Mouse (Mus musculus) inflammation-experienced regulatory T-cells (primary cell): ENCODE data around the gene Rad9a. TPM values are rescaled to one million over a fixed set of nuclear protein-coding genes. Genes with fewer than 3 reads are reported as not detected.

Experiments
- polyA plus RNA-seq, 2 experiments: library from polyadenylated mRNA; unstranded; fragments of 100-300 nt; shearing (Covaris generic); gene quantifications; one replicate each; pipeline ENCODE4 v1.2.1; 2017

Gene Rad9a
- 100 to 1,000 TPM in 1 of 2 experiments, 10 to 100 TPM in 1; 59.1 to 116 TPM for polyA plus RNA-seq

DNA sequence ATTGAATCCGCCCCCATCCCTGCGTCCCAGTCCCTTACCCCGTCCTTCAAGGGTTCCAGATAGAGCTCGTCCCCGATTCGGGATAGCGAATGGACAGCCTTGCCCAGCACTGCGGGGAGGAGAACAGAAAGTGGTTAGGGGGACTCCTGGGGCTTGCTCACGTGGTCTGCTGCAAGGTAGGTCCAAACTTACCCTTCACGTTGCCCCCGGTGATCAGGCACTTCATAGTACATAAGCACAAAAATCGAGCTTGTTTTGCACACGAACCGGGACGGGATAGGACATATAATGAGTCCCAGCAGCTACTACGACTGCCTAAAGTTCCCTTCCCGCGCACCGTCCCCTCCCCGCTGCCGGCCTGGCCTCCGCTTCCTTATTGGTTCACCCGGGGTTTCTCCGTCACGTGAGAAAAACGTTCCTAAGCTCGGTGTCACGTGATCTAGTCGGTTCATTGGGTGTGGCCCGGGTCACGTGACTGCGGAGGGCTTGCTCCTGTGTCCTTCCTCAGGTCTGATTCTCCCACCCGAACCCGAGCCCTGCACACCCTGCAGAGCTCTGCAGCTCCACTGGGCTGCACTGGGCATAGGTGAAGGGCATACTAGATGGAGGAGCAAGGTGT lies at the start of gene Rad9a:
Gene Rad9a (minus strand): TSS at position 372 of the 619 bp plus-strand sequence.

DNA sequence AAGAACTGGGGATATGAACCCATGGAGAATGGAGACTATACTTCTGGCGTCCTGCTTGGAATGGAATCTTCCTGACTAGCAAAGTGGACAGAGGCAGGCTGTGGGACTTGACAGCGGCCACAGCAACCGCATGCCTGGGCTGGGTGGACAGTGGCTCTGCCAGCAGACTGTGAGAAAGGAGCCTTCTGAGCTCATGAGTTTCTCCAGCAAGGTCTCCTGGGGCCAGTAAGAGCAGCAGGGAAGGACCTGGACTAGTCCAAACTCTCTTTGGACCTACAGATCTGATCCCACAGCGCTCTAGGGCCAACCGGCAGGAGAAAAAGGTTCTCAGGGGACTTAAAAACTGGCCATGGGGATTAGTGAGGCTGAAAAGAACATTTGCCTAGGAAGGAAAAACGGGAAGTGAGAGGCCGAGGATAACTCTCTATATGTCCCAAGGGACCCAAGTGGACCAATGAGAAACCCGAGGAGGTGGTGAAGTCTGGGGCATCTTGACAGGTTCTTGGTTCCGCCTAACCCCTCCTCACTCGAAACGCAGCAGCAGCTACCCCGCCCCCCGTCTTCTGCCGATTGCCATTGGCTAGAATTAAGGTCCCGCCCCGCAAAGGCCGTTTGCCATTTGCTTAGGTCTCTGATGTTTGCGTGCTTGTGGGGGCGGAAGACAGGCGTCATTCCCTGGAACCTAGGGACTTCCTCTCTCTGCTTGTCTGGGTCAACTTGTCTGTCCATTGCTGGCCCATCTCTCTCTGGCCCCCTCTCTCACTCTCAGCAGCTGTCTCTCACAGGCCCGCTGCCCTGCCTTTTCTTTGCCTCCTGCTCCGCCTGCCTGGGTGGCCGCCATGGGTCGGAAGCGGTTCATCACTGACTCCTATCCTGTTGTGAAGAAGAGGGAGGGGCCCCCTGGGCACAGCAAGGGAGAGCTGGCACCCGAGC lies 30.1 kb upstream of the Rad9a start, which contains the start of gene Pold4:
Gene Pold4 (plus strand): TSS at position 647 of the 933 bp plus-strand sequence.

DNA sequence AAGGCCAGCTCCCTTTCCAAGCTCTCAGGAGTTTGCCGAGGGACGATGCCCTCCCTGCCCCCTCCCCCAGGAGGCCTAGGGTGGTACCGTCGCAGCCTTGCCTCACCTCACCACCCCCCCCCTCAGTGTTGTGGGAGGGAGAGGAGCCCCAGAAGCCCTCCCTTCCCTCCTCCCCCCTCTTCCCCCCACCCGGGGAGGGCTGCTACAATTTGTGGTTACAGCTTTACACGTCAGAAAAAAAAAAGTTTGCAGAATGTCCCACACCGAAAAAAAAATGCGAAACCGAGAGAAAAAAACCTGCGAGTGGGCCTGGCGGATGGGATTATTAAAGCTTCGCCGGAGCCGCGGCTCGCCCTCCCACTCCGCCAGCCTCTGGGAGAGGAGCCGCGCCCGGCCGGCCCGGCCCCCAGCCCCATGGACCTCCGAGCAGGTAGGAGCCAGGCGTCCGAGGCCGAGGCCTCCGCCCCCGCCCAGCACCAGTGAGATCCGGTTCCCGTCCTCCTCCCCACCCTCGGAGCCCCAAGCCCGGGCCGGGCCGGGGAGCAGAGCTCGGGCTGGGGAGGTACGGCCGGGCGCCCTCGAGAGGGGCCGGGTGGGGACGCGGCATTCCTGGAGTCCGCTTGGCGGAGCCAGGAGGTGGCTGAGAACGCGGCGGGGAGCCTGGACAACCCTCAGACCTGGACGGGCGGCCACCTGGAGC lies 12.8 kb upstream of the Rad9a start, which contains the start of the genes Clcf1 and AC109138.7:
Gene Clcf1 (plus strand): TSS at position 168 of the 700 bp plus-strand sequence.
Gene AC109138.7 (plus strand): TSS at position 287 of the 700 bp plus-strand sequence.

DNA sequence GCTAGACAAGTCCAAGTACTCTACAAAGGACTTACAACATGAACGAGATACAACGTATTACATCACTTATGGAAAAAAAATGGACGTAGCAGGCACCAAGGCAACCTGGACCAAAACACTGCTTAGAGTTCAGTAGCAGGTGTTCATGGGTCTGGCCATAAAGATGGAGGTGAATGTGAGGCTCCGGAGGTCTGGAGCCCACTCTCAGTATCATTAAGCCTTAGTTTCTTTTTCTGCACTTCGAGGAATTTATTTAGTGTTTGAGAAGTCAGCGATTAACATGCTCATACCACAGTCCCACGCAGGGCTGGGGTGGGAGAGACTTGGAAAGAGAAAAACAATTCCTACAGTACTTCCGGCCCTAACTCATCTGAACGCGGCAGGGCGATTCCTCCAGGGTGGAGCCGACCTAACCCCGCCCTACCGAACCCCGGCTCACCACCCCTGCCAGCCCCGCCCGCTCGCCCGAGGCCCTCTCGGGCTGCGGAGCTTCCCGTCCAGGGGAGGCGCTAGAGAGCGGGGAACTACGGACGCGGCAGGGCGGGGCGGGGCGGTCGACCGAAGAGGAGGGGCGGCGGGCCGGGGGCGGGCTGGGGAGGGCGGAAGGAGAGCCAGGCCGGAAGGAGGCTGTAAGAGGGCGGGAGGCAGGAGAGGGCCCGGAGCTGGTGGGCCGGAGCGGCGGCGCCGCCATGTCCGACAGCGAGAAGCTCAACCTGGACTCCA lies 9.8 kb downstream of the Rad9a start, which contains the start of gene Ppp1ca:
Gene Ppp1ca (plus strand): TSS at position 538 of the 723 bp plus-strand sequence.

DNA sequence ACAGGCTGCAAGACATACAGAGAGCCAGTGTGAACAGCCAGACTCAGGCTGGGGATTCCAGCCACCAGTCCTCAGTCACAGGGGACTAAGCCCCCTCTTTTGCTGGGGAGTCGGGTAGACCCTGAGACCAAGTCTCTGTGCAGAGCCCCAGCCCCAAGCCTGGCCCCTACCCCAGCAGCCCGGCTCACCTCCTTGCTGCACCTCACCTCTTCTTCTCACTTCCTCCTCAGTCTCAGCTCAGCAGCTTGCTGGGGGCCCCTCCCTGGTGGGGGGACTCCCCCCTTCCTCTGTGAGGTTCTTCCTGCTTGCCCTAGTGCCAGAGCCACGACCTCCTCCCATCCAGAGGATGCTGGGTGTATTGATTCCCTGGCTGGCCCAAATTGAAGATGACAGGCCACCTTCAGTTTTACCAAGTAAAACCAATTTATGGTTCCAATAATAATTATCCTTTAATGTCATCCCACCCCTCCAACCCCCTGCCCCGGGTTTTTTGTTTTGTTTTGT lies 10.6 kb downstream of the Rad9a start, which contains the start of gene Tbc1d10c:
Gene Tbc1d10c (minus strand): TSS at position 454 of the 504 bp plus-strand sequence.

DNA sequence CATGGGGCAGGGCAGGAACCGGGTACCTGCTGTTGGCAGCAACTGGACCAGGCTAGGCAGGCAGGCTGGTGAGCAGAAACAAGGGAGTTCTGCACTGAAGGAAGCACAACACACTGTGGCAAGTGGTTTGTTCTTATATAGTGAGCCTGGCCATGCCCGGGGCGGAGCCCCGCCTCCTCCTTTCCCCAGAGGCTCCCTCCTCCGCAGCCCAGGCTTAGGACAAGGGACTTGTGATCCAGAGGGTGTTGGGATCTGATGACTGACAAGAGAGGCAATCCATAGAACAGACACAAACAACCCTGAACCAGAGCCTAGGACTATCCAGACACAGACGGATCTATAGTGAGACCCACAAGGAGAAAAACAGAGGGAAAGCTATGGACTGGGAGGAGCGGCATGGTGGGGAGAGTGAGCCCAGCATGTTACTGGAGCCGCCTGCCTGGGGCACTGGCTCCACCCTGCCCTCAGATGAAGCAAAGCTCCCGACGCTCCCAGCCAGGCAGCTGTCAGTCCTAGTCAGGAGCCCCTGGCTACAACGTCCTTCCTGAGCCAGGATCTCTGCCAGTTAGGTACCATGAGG lies 26.0 kb downstream of the Rad9a start, which contains the start of gene Carns1:
Gene Carns1 (minus strand): TSS at position 112 of the 580 bp plus-strand sequence.

DNA sequence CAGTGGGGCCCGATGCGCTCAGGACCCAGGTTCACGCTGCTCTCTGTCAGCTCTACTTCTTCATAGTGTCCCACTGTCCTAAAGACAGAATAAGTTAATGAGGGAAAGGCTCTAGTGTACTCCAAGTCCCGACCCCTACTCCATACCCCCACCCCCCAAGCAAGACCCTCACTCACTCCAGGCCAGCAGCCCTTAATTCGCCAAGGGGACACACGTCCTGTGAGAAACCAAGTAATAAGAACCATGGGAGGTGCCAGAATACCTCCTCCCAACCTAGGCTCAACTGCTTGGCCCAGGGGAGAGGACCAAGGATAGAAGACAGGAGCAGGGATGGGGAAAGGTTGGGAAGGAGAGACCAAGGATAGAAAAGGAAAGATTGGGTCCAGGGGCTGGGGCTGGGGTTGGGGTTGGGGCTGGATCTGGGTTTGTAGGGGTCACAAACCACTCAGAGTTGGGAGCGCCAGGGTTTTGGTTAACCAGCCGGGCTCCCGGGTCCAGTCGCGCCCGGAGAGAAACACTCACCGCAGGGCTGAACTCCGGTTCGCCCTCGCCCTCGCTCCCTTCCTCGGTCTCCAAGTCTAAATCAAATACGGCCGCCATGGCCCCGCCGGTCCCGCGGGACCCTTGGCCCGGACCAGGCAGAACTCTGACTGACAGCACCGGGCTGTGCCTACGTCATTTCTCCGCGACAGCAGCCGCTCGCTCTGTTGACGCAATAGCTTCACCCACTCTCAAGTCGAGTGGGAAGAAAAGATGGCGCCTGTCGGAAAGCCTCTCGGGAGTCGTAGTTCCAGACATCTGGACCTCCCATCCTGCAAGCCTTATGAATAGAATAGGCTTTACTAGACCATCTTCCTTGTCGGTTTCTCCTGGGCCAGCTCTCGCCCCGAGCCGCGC lies 38.6 kb downstream of the Rad9a start, which contains the start of gene Rps6kb2:
Gene Rps6kb2 (minus strand): TSS at position 709 of the 897 bp plus-strand sequence.

DNA sequence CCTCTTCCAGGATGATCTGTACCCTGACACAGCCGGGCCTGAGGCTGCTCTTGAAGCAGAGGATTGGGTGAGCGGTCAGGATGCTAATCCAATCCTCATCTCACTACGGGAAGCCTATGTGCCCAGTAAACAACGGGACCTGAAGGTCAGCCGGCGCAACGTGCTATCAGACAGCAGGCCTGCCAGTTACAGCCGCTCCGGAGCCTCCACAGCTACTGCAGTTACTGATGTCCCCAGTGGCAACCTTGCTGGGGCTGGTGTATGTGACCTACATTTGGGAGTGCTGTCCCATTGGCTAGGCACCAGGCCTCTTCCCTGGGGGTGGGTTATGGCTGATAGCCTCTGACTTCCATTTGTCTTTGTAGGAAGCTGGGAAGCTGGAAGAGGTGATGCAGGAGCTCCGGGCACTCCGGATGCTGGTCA lies 48.2 kb downstream of the Rad9a start, which contains the start of gene Ptprcap:
Gene Ptprcap (plus strand): TSS at position 373 of the 423 bp plus-strand sequence.

DNA sequence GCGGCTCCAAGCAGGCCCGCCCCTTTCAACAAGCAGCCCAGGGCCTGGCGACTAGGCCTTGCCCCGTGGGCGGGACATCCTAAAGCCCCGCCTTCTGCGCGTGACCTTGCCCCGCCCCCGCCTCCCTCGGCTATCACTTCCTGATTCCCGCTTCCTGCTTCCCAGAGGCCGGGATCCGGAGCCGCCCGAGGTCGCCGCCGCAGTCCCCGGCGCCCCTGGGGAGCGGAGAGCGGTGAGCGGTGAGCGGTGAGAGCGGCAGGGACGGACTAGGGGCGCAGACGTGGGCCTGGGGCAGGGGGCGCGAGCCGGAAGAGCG lies 53.0 kb downstream of the Rad9a start, which contains the start of gene Coro1b:
Gene Coro1b (plus strand): TSS at position 129 of the 316 bp plus-strand sequence.

Other genes starting within 250 kb of the Rad9a start
- gene Aldh3b3, start 243.0 kb downstream of the Rad9a start, polyA plus RNA-seq = under 1 TPM; 0.24 to 0.86 TPM
- gene Aldh3b2, start 229.3 kb downstream of the Rad9a start, polyA plus RNA-seq = under 1 TPM in 1 of 2 experiments, not detected in 1; 0.20 TPM
- gene Acy3, start 215.1 kb downstream of the Rad9a start, polyA plus RNA-seq = under 1 TPM in 1 of 2 experiments, not detected in 1; 0.36 TPM
- gene Tbx10, start 208.9 kb downstream of the Rad9a start, polyA plus RNA-seq = 1 to 10 TPM in 1 of 2 experiments, not detected in 1; 1.2 TPM
- gene Nudt8, start 201.1 kb downstream of the Rad9a start, polyA plus RNA-seq = 10 to 100 TPM; 14.8 to 15.3 TPM
- gene Gm49405, start 201.0 kb downstream of the Rad9a start, polyA plus RNA-seq = 1 to 10 TPM; 1.2 to 4.0 TPM
- 1 to 10 TPM in 1 of 2 experiments, under 1 TPM in 1; 0.68 to 4.7 TPM for gene Doc2g, start 198.3 kb downstream of the Rad9a start, polyA plus RNA-seq
- gene Ndufv1, start 188.9 kb downstream of the Rad9a start, polyA plus RNA-seq = 100 to 1,000 TPM; 152 to 159 TPM
- 100 to 1,000 TPM; 537 to 539 TPM for gene Gstp1, start 163.7 kb downstream of the Rad9a start, polyA plus RNA-seq
- gene Gstp2, start 155.6 kb downstream of the Rad9a start, polyA plus RNA-seq = 10 to 100 TPM in 1 of 2 experiments, 1 to 10 TPM in 1; 3.0 to 16.9 TPM
- gene Gstp3, start 142.1 kb downstream of the Rad9a start, polyA plus RNA-seq = 100 to 1,000 TPM in 1 of 2 experiments, 10 to 100 TPM in 1; 94.0 to 111 TPM
- gene Cabp2, start 120.1 kb downstream of the Rad9a start, polyA plus RNA-seq = not detected
- 100 to 1,000 TPM; 834 to 888 TPM for gene Cdk2ap2, start 104.5 kb downstream of the Rad9a start, polyA plus RNA-seq
- 100 to 1,000 TPM; 344 to 350 TPM for gene Pitpnm1, start 101.7 kb downstream of the Rad9a start, polyA plus RNA-seq
- gene Aip, start 75.8 kb downstream of the Rad9a start, polyA plus RNA-seq = 100 to 1,000 TPM; 182 to 196 TPM
- gene Gpr152, start 61.9 kb downstream of the Rad9a start, polyA plus RNA-seq = 1 to 10 TPM in 1 of 2 experiments, under 1 TPM in 1; 0.18 to 1.7 TPM
- gene Cabp4, start 57.6 kb downstream of the Rad9a start, polyA plus RNA-seq = under 1 TPM; 0.38 to 0.82 TPM
- 100 to 1,000 TPM; 373 to 413 TPM for gene Coro1b, start 53.0 kb downstream of the Rad9a start, polyA plus RNA-seq
- 1,000 to 10,000 TPM; 1,211 to 1,532 TPM for gene Ptprcap, start 48.1 kb downstream of the Rad9a start, polyA plus RNA-seq
- gene Rps6kb2, start 38.3 kb downstream of the Rad9a start, polyA plus RNA-seq = 10 to 100 TPM; 46.4 to 51.4 TPM
- gene Carns1, start 26.2 kb downstream of the Rad9a start, polyA plus RNA-seq = 10 to 100 TPM; 19.4 to 27.5 TPM
- gene Tbc1d10c, start 10.4 kb downstream of the Rad9a start, polyA plus RNA-seq = 100 to 1,000 TPM; 738 to 929 TPM
- 1,000 to 10,000 TPM; 1,029 to 1,265 TPM for gene Ppp1ca, start 9.6 kb downstream of the Rad9a start, polyA plus RNA-seq
- 10 to 100 TPM; 27.4 to 50.0 TPM for gene Clcf1, start 12.6 kb upstream of the Rad9a start, polyA plus RNA-seq
- gene AC109138.7, start 12.7 kb upstream of the Rad9a start, polyA plus RNA-seq = not detected
- 100 to 1,000 TPM; 107 to 109 TPM for gene Pold4, start 30.2 kb upstream of the Rad9a start, polyA plus RNA-seq
- gene Ssh3, start 67.5 kb upstream of the Rad9a start, polyA plus RNA-seq = under 1 TPM; 0.23 to 0.65 TPM
- 1 to 10 TPM; 5.6 to 7.5 TPM for gene Ankrd13d, start 81.5 kb upstream of the Rad9a start, polyA plus RNA-seq
- 100 to 1,000 TPM; 240 to 286 TPM for gene Grk2, start 104.6 kb upstream of the Rad9a start, polyA plus RNA-seq
- 10 to 100 TPM; 66.7 to 84.1 TPM for gene Kdm2a, start 196.6 kb upstream of the Rad9a start, polyA plus RNA-seq
- 1 to 10 TPM; 1.9 to 9.8 TPM for gene Rhod, start 237.8 kb upstream of the Rad9a start, polyA plus RNA-seq